Mouse (Mus musculus) hindbrain, embryonic 12.5 days (tissue): ENCODE measurements around the gene Egflam. TPM values are rescaled to one million over a fixed set of nuclear protein-coding genes. Genes with fewer than 3 reads are reported as not detected.

Source experiments
- ATAC-seq: fragments of 200-750 bp; cut with Nextera tagmentation; 2 replicates; pipeline ENCODE4 v1.8.0; 2017; ENCODE audit warnings: moderate TSS enrichment; ENCODE audit not compliant: low FRiP score
- H3K27ac ChIP-seq: fragments of 300-500 bp; sonication (generic); 2 replicates; pipeline ENCODE4 v1.5.1; 2016; ENCODE audit warnings: mild to moderate bottlenecking
- H3K27me3 ChIP-seq: fragments of 300-500 bp; sonication (generic); 2 replicates; pipeline ENCODE4 v1.6.1; 2016; ENCODE audit warnings: mild to moderate bottlenecking
- H3K36me3 ChIP-seq: fragments of 300-500 bp; sonication (generic); 2 replicates; pipeline ENCODE4 v1.6.1; 2016; ENCODE audit warnings: mild to moderate bottlenecking
- H3K4me1 ChIP-seq: fragments of 300-500 bp; sonication (generic); 2 replicates; pipeline ENCODE4 v1.6.1; 2016
- H3K4me2 ChIP-seq: fragments of 300-500 bp; sonication (generic); replicated peaks from 2 replicates; pipeline ENCODE4 v1.6.1; 2016; ENCODE audit warnings: mild to moderate bottlenecking
- H3K4me3 ChIP-seq: fragments of 300-500 bp; sonication (generic); 2 replicates; pipeline ENCODE4 v1.5.1; 2016; ENCODE audit warnings: mild to moderate bottlenecking
- H3K9ac ChIP-seq: fragments of 300-500 bp; sonication (generic); 2 replicates; pipeline ENCODE4 v1.6.1; 2016; ENCODE audit warnings: mild to moderate bottlenecking, moderate library complexity
- H3K9me3 ChIP-seq: fragments of 300-500 bp; sonication (generic); replicated peaks from 2 replicates; pipeline ENCODE4 v1.6.1; 2016; ENCODE audit warnings: mild to moderate bottlenecking
- WGBS: fragments of 180-500 bp; shearing (Covaris S2); methylation state at CpG from one replicate; pipeline ENCODE4 v1.1.7; 2016; 5-methylcytosine and 5-hydroxymethylcytosine counted together
- polyA plus RNA-seq: library from polyadenylated mRNA; unstranded; fragments of >200 nt; fragmentation: Nextera tagmentation; extraction: Ambion mirVana; gene quantifications from 2 replicates; pipeline ENCODE4 v1.2.1, GENCODE M21; 2016

Gene Egflam
- polyA plus RNA-seq, 1 experiment from 2014 or later: 17.6 TPM

- no peak overlapping the region for H3K27ac ChIP-seq
- no peak overlapping the region for H3K4me2 ChIP-seq
- H3K27me3 ChIP-seq: no peaks in the 10 kb centered on the region
- no peak overlapping the region for H3K4me3 ChIP-seq
- H3K9me3 ChIP-seq: no peaks in the 10 kb centered on the region
- no peaks in the 10 kb centered on the region; the same call in 1 of the 2 replicates for H3K36me3 ChIP-seq
- H3K4me1 ChIP-seq: 0 out of 2 replicates have a peak, but pooled peaks cover under 1% of the 10 kb centered on the region
- WGBS: 91% methylated on average over 9 of the region's 9 CpGs
- H3K9ac ChIP-seq: no peak overlapping the region
- no peak for ATAC-seq
Measured at GRCm38 (mm10) chr15:7159869-7160268, 238.3 kb downstream of the Egflam start.

- H3K9me3 ChIP-seq: no peaks in the 10 kb centered on the region
- peaks cover 6% of the 10 kb centered on the region; the same call in 1 of the 2 replicates for H3K4me1 ChIP-seq
- no peaks in the 10 kb centered on the region for H3K36me3 ChIP-seq
- 97% methylated on average over 6 of the region's 6 CpGs for WGBS
- no peaks in the 10 kb centered on the region for H3K27me3 ChIP-seq
- H3K27ac ChIP-seq: no peak overlapping the region
- ATAC-seq: no peak
- no peak overlapping the region for H3K4me3 ChIP-seq
- H3K9ac ChIP-seq: no peak overlapping the region
- no peak overlapping the region for H3K4me2 ChIP-seq
Measured at GRCm38 (mm10) chr15:7157658-7158057, 240.5 kb downstream of the Egflam start.
